Mouse (Mus musculus): Measurements from ENCODE around the gene Mecp2. TPM values are rescaled to one million over a fixed set of nuclear protein-coding genes. Genes with fewer than 3 reads are reported as not detected.
A peak's percentile ranks its signal among the peaks of the same experiment; 100 is the strongest.

Mecp2 gene
- polyA plus RNA-seq, 1 experiment from 2014 or later, result 12.4 TPM

- Histone ChIP-seq H3K4me3 (ENCODE audit: low read depth, low read length) (no peak overlapping the region), H3K9ac (replicated peaks; ENCODE audit: low read length) (no peak overlapping the region), H3K36me3 (replicated peaks; ENCODE audit: control insufficient read depth, insufficient read depth, low read depth, low read length) (no peaks in the 10 kb centered on the region), H3K27ac (replicated peaks; ENCODE audit: low read depth, low read length) (no peak overlapping the region), H3K4me1 (ENCODE audit: control insufficient read depth, insufficient read depth, low read length) (no peaks in the 10 kb centered on the region), H3K4me2 (ENCODE audit: low read depth, low read length) (no peak overlapping the region), H3K9me3 (replicated peaks; ENCODE audit: control insufficient read depth, low read length) (no peaks in the 10 kb centered on the region), H3K27me3 (ENCODE audit: control insufficient read depth, insufficient read depth, low read length) (no peaks in the 10 kb centered on the region)
- DNase-seq (ENCODE audit: low spot score), result no peak
- WGBS, result 84% methylated on average over 1 of the region's 1 CpGs
- no peak for ATAC-seq (replicated peaks; ENCODE audit: insufficient number of reproducible peaks, low FRiP score, low TSS enrichment, low read depth)
These were observed 90.1 kb downstream of the Mecp2 start for GRCm38 (mm10) chrX:74045107-74045506.

- no peak overlapping the region for H3K4me2 ChIP-seq (ENCODE audit: low read depth, low read length)
- DNase-seq (ENCODE audit: low spot score), result no peak
- H3K36me3 ChIP-seq (replicated peaks; ENCODE audit: control insufficient read depth, insufficient read depth, low read depth, low read length), result no peaks in the 10 kb centered on the region
- no peak overlapping the region for H3K4me3 ChIP-seq (ENCODE audit: low read depth, low read length)
- H3K27ac ChIP-seq (replicated peaks; ENCODE audit: low read depth, low read length), result no peak overlapping the region
- no peak for ATAC-seq (replicated peaks; ENCODE audit: insufficient number of reproducible peaks, low FRiP score, low TSS enrichment, low read depth)
- no peaks in the 10 kb centered on the region for H3K27me3 ChIP-seq (ENCODE audit: control insufficient read depth, insufficient read depth, low read length)
- no peak overlapping the region for H3K9ac ChIP-seq (replicated peaks; ENCODE audit: low read length)
- 88% methylated on average over 5 of the region's 5 CpGs for WGBS
- H3K9me3 ChIP-seq (replicated peaks; ENCODE audit: control insufficient read depth, low read length), result no peaks in the 10 kb centered on the region
- H3K4me1 ChIP-seq (ENCODE audit: control insufficient read depth, insufficient read depth, low read length), result no peaks in the 10 kb centered on the region
These were observed 97.3 kb downstream of the Mecp2 start for GRCm38 (mm10) chrX:74037702-74038375.

- H3K27ac ChIP-seq (replicated peaks; ENCODE audit: low read depth, low read length), result no peak overlapping the region
- H3K9me3 ChIP-seq (replicated peaks; ENCODE audit: control insufficient read depth, low read length), result no peaks in the 10 kb centered on the region
- 61% methylated on average over 1 of the region's 1 CpGs for WGBS
- no peak overlapping the region for H3K4me2 ChIP-seq (ENCODE audit: low read depth, low read length)
- DNase-seq (ENCODE audit: low spot score), result no peak
- H3K36me3 ChIP-seq (replicated peaks; ENCODE audit: control insufficient read depth, insufficient read depth, low read depth, low read length), result no peaks in the 10 kb centered on the region
- H3K4me1 ChIP-seq (ENCODE audit: control insufficient read depth, insufficient read depth, low read length), result no peaks in the 10 kb centered on the region
- no peak overlapping the region for H3K4me3 ChIP-seq (ENCODE audit: low read depth, low read length)
- no peak for ATAC-seq (replicated peaks; ENCODE audit: insufficient number of reproducible peaks, low FRiP score, low TSS enrichment, low read depth)
- H3K9ac ChIP-seq (replicated peaks; ENCODE audit: low read length), result no peak overlapping the region
- H3K27me3 ChIP-seq (ENCODE audit: control insufficient read depth, insufficient read depth, low read length), result no peaks in the 10 kb centered on the region
These were observed 105.2 kb downstream of the Mecp2 start for GRCm38 (mm10) chrX:74030000-74030399.

- Histone ChIP-seq H3K9me3 (replicated peaks; ENCODE audit: control insufficient read depth, low read length) (no peaks in the 10 kb centered on the region), H3K4me2 (ENCODE audit: low read depth, low read length) (peak within 1 kb of the TSS; percentile 61), H3K27me3 (ENCODE audit: control insufficient read depth, insufficient read depth, low read length) (no peaks in the 10 kb centered on the region), H3K9ac (replicated peaks; ENCODE audit: low read length) (peak within 1 kb of the TSS; percentile 90), H3K27ac (replicated peaks; ENCODE audit: low read depth, low read length) (peak within 1 kb of the TSS; percentile 67), H3K4me3 (ENCODE audit: low read depth, low read length) (peak within 1 kb of the TSS; percentile 62), H3K36me3 (replicated peaks; ENCODE audit: control insufficient read depth, insufficient read depth, low read depth, low read length) (no peaks in the 10 kb centered on the region), H3K4me1 (ENCODE audit: control insufficient read depth, insufficient read depth, low read length) (no peaks in the 10 kb centered on the region)
- DNase-seq (ENCODE audit: low spot score) (peak; percentile 79), ATAC-seq (replicated peaks; ENCODE audit: insufficient number of reproducible peaks, low FRiP score, low TSS enrichment, low read depth) (peak; percentile 78)
- WGBS, result 19% methylated on average over 41 of the region's 72 CpGs
These were observed 111.7 kb downstream of the Mecp2 start, which contains the start of gene Irak1 for GRCm38 (mm10) chrX:74023188-74024049. Irak1 (minus strand) TSS chrX:74023918.

GRCm38 (mm10) chrX:74022795-74023187 is 112.4 kb downstream of the Mecp2 start:
- ATAC-seq (replicated peaks; ENCODE audit: insufficient number of reproducible peaks, low FRiP score, low TSS enrichment, low read depth) (no peak), DNase-seq (ENCODE audit: low spot score) (no peak)
- H3K27me3 ChIP-seq (ENCODE audit: control insufficient read depth, insufficient read depth, low read length), result no peaks in the 10 kb centered on the region
- peak overlapping the region; percentile 61 for H3K4me2 ChIP-seq (ENCODE audit: low read depth, low read length)
- no peaks in the 10 kb centered on the region for H3K4me1 ChIP-seq (ENCODE audit: control insufficient read depth, insufficient read depth, low read length)
- peak overlapping the region; percentile 62 for H3K4me3 ChIP-seq (ENCODE audit: low read depth, low read length)
- H3K9me3 ChIP-seq (replicated peaks; ENCODE audit: control insufficient read depth, low read length), result no peaks in the 10 kb centered on the region
- 27% methylated on average over 6 of the region's 6 CpGs for WGBS
- no peak overlapping the region for H3K27ac ChIP-seq (replicated peaks; ENCODE audit: low read depth, low read length)
- H3K36me3 ChIP-seq (replicated peaks; ENCODE audit: control insufficient read depth, insufficient read depth, low read depth, low read length), result no peaks in the 10 kb centered on the region
- H3K9ac ChIP-seq (replicated peaks; ENCODE audit: low read length), result peak overlapping the region; percentile 90

GRCm38 (mm10) chrX:74014597-74014996 is 120.6 kb downstream of the Mecp2 start:
- H3K4me2 ChIP-seq (ENCODE audit: low read depth, low read length), result no peak overlapping the region
- H3K9me3 ChIP-seq (replicated peaks; ENCODE audit: control insufficient read depth, low read length), result no peaks in the 10 kb centered on the region
- no peaks in the 10 kb centered on the region for H3K4me1 ChIP-seq (ENCODE audit: control insufficient read depth, insufficient read depth, low read length)
- WGBS, result 92% methylated on average over 1 of the region's 1 CpGs
- no peaks in the 10 kb centered on the region for H3K27me3 ChIP-seq (ENCODE audit: control insufficient read depth, insufficient read depth, low read length)
- H3K27ac ChIP-seq (replicated peaks; ENCODE audit: low read depth, low read length), result no peak overlapping the region
- no peak for DNase-seq (ENCODE audit: low spot score)
- H3K9ac ChIP-seq (replicated peaks; ENCODE audit: low read length), result no peak overlapping the region
- no peaks in the 10 kb centered on the region for H3K36me3 ChIP-seq (replicated peaks; ENCODE audit: control insufficient read depth, insufficient read depth, low read depth, low read length)
- no peak overlapping the region for H3K4me3 ChIP-seq (ENCODE audit: low read depth, low read length)
- no peak for ATAC-seq (replicated peaks; ENCODE audit: insufficient number of reproducible peaks, low FRiP score, low TSS enrichment, low read depth)

- H3K27me3 ChIP-seq (ENCODE audit: control insufficient read depth, insufficient read depth, low read length), result no peaks in the 10 kb centered on the region
- H3K36me3 ChIP-seq (replicated peaks; ENCODE audit: control insufficient read depth, insufficient read depth, low read depth, low read length), result no peaks in the 10 kb centered on the region
- 27% methylated on average over 8 of the region's 8 CpGs for WGBS
- H3K9me3 ChIP-seq (replicated peaks; ENCODE audit: control insufficient read depth, low read length), result no peaks in the 10 kb centered on the region
- no peak overlapping the region for H3K9ac ChIP-seq (replicated peaks; ENCODE audit: low read length)
- DNase-seq (ENCODE audit: low spot score), result no peak
- no peak overlapping the region for H3K4me3 ChIP-seq (ENCODE audit: low read depth, low read length)
- no peak for ATAC-seq (replicated peaks; ENCODE audit: insufficient number of reproducible peaks, low FRiP score, low TSS enrichment, low read depth)
- H3K4me2 ChIP-seq (ENCODE audit: low read depth, low read length), result no peak overlapping the region
- no peak overlapping the region for H3K27ac ChIP-seq (replicated peaks; ENCODE audit: low read depth, low read length)
- H3K4me1 ChIP-seq (ENCODE audit: control insufficient read depth, insufficient read depth, low read length), result no peaks in the 10 kb centered on the region
These were observed 127.1 kb downstream of the Mecp2 start for GRCm38 (mm10) chrX:74008063-74008462.

- 83% methylated on average over 21 of the region's 21 CpGs for WGBS
- H3K27ac ChIP-seq (replicated peaks; ENCODE audit: low read depth, low read length), result no peak overlapping the region
- H3K36me3 ChIP-seq (replicated peaks; ENCODE audit: control insufficient read depth, insufficient read depth, low read depth, low read length), result no peaks in the 10 kb centered on the region
- no peaks in the 10 kb centered on the region for H3K4me1 ChIP-seq (ENCODE audit: control insufficient read depth, insufficient read depth, low read length)
- ATAC-seq (replicated peaks; ENCODE audit: insufficient number of reproducible peaks, low FRiP score, low TSS enrichment, low read depth) (no peak), DNase-seq (ENCODE audit: low spot score) (no peak)
- no peaks in the 10 kb centered on the region for H3K9me3 ChIP-seq (replicated peaks; ENCODE audit: control insufficient read depth, low read length)
- no peak overlapping the region for H3K4me3 ChIP-seq (ENCODE audit: low read depth, low read length)
- no peak overlapping the region for H3K4me2 ChIP-seq (ENCODE audit: low read depth, low read length)
- H3K9ac ChIP-seq (replicated peaks; ENCODE audit: low read length), result no peak overlapping the region
- no peaks in the 10 kb centered on the region for H3K27me3 ChIP-seq (ENCODE audit: control insufficient read depth, insufficient read depth, low read length)
These were observed 128.8 kb downstream of the Mecp2 start for GRCm38 (mm10) chrX:74006401-74006800.
